Mouse (Mus musculus) frontal cortex, postnatal 36 days (tissue): ENCODE data around the gene Rtcb.

Experiments used
- DNase-seq, 2 experiments: peaks; one replicate each; pipeline ENCODE4 v3.0.0; 2022; ENCODE audit warnings: low spot score in 2 of 2

Rtcb gene

GRCm38 (mm10) chr10:85936280-85936965, 21.2 kb downstream of the Rtcb start:
- DNase-seq = no peak

GRCm38 (mm10) chr10:85929962-85930361, 27.7 kb downstream of the Rtcb start:
- DNase-seq = no peak

GRCm38 (mm10) chr10:85929208-85929591, 28.4 kb downstream of the Rtcb start:
- no peak for DNase-seq

- DNase-seq = peak; percentile 77 to 85
Measured at GRCm38 (mm10) chr10:85928499-85929207, 29.0 kb downstream of the Rtcb start.

GRCm38 (mm10) chr10:85927676-85928445, 29.8 kb downstream of the Rtcb start, which contains the start of gene Ascl4:
TSS of gene Ascl4 (plus strand) at chr10:85927681.
- DNase-seq = peak; percentile 13 to 19

- DNase-seq = peak; percentile 95 to 98
Measured at GRCm38 (mm10) chr10:85916498-85917309, 40.9 kb downstream of the Rtcb start, which contains the start of gene Prdm4. TSS of gene Prdm4 (minus strand) at chr10:85917142.
